11 mouse cellular contexts compared by ENCODE assay signal in the genomic region with DNA sequence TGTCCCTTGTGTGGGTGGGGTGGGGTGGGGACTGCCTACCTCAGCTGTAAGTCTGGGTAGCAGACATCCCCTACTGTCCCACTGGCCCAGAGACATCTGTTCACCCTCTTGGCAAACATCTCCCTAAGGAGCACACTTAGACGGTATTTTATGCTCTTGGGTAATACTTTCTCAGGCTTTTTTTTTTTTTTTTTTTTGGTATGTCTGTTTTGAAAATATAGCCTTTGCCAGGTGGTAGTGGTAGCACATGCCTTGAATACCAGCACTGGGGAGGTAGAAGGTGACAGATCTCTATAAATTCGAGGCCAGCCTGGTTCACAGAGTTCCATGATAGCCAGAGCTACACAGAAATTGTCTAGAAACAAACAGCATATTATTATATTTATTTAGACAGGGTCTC. TPM values are rescaled to one million over a fixed set of nuclear protein-coding genes. Genes with fewer than 3 reads are reported as not detected.
DNase-seq lines count a peak whose midpoint lies in the region; ATAC-seq lines count a peak whose summit lies in the region.
"Had no signal": no experiment of that assay in that cellular context is flagged by ENCODE, and none has a peak within 500 bp of the region (broad histone marks: within the 10 kb centered on the region; RNA-seq: fewer than 3 reads in every experiment).

No protein-coding gene starts in this region.

- peaks cover 46% of the 10 kb centered on the region for H3K36me3 ChIP-seq in heart, embryonic 13.5 days
- peaks cover 44% of the 10 kb centered on the region for H3K36me3 ChIP-seq in liver, embryonic 12.5 days
- H3K36me3 ChIP-seq in embryonic facial prominence, embryonic 13.5 days: peaks cover 48% of the 10 kb centered on the region
- peaks cover 41% of the 10 kb centered on the region for H3K36me3 ChIP-seq in liver, embryonic 15.5 days (replicated peaks)

- H3K4me2 ChIP-seq in heart, embryonic 13.5 days: no peak overlapping the region
- no peak overlapping the region for H3K4me2 ChIP-seq in liver, embryonic 12.5 days
- no peak overlapping the region for H3K4me2 ChIP-seq in embryonic facial prominence, embryonic 13.5 days
- H3K4me2 ChIP-seq in liver, embryonic 15.5 days: no peak overlapping the region; the same call in 1 of the 2 replicates

- no peak for DNase-seq in heart, adult 11 months
- DNase-seq in liver: no peak
- no peak for DNase-seq in embryo, embryonic 10.5 days (ENCODE audit: low spot score)
- DNase-seq in layer of hippocampus, adult 18-20 months (ENCODE audit: low spot score in 2 of 2): no peak
- DNase-seq: gastrocnemius, postnatal 14 days; lung, adult 18-20 months had no signal

- H3K27ac ChIP-seq in heart, embryonic 13.5 days (replicated peaks): peak overlapping the region; percentile 90
- H3K27ac ChIP-seq in liver, embryonic 12.5 days: peak overlapping the region; percentile 76
- H3K27ac ChIP-seq in embryonic facial prominence, embryonic 13.5 days: peak overlapping the region; percentile 51; the same call in 1 of the 2 replicates
- peak overlapping the region; percentile 84 for H3K27ac ChIP-seq in liver, embryonic 15.5 days (replicated peaks)

- H3K4me3 ChIP-seq in heart, embryonic 13.5 days: no peak overlapping the region
- no peak overlapping the region for H3K4me3 ChIP-seq in liver, embryonic 12.5 days
- H3K4me3 ChIP-seq in embryonic facial prominence, embryonic 13.5 days: no peak overlapping the region
- no peak overlapping the region for H3K4me3 ChIP-seq in liver, embryonic 15.5 days (replicated peaks)

- H3K9me3 ChIP-seq in heart, embryonic 13.5 days: no peaks in the 10 kb centered on the region
- no peaks in the 10 kb centered on the region for H3K9me3 ChIP-seq in liver, embryonic 12.5 days (replicated peaks)
- no peaks in the 10 kb centered on the region for H3K9me3 ChIP-seq in embryonic facial prominence, embryonic 13.5 days
- H3K9me3 ChIP-seq in liver, embryonic 15.5 days (replicated peaks): no peaks in the 10 kb centered on the region

- H3K4me1 ChIP-seq in heart, embryonic 13.5 days: peaks cover 61% of the 10 kb centered on the region
- H3K4me1 ChIP-seq in liver, embryonic 12.5 days: peaks cover 72% of the 10 kb centered on the region
- peaks cover 13% of the 10 kb centered on the region for H3K4me1 ChIP-seq in embryonic facial prominence, embryonic 13.5 days
- H3K4me1 ChIP-seq in liver, embryonic 15.5 days (replicated peaks): peaks cover 76% of the 10 kb centered on the region

- ATAC-seq in heart, embryonic 13.5 days (ENCODE audit: extremely low read depth, insufficient number of reproducible peaks, low FRiP score, low TSS enrichment): no peak
- no peak for ATAC-seq in liver, embryonic 12.5 days
- no peak for ATAC-seq in embryonic facial prominence, embryonic 13.5 days (ENCODE audit: insufficient number of reproducible peaks, insufficient read depth, low FRiP score, low TSS enrichment, low read depth)
- no peak for ATAC-seq in liver, embryonic 15.5 days (ENCODE audit: insufficient read depth)

- no peak overlapping the region for H3K9ac ChIP-seq in heart, embryonic 13.5 days
- H3K9ac ChIP-seq in liver, embryonic 12.5 days: no peak overlapping the region
- no peak overlapping the region for H3K9ac ChIP-seq in embryonic facial prominence, embryonic 13.5 days
- H3K9ac ChIP-seq in liver, embryonic 15.5 days: no peak overlapping the region

- WGBS in heart, embryonic 13.5 days: 49% methylated on average over 2 of the region's 2 CpGs
- 40% methylated on average over 2 of the region's 2 CpGs for WGBS in liver, embryonic 12.5 days (ENCODE audit: insufficient replicate concordance)
- WGBS in embryonic facial prominence, embryonic 13.5 days: 54% methylated on average over 2 of the region's 2 CpGs
- WGBS in liver, embryonic 15.5 days (ENCODE audit: insufficient replicate concordance): 40% methylated on average over 2 of the region's 2 CpGs

- H3K27me3 ChIP-seq in heart, embryonic 13.5 days (replicated peaks): no peaks in the 10 kb centered on the region
- H3K27me3 ChIP-seq in liver, embryonic 12.5 days (replicated peaks): no peaks in the 10 kb centered on the region
- no peaks in the 10 kb centered on the region for H3K27me3 ChIP-seq in embryonic facial prominence, embryonic 13.5 days
- no peaks in the 10 kb centered on the region for H3K27me3 ChIP-seq in liver, embryonic 15.5 days

RNA-seq across cellular contexts. Expression of a gene that starts 1.1 kb away (rescaled TPM):
- 169 and 182 TPM in 2 replicates for polyA plus RNA-seq in heart, embryonic 13.5 days (2015; fragmentation: Nextera tagmentation; extraction: Ambion mirVana)
- 72.3 and 73.6 TPM in 2 replicates for polyA plus RNA-seq in liver, embryonic 12.5 days (2016; fragmentation: Nextera tagmentation; extraction: Ambion mirVana)
- 153 TPM in 2 replicates for polyA plus RNA-seq in embryonic facial prominence, embryonic 13.5 days (2015; fragmentation: Nextera tagmentation; extraction: Ambion mirVana)
- polyA plus RNA-seq in liver, embryonic 15.5 days (2015; fragmentation: Nextera tagmentation; extraction: Ambion mirVana): 125 and 148 TPM in 2 replicates
- total RNA-seq in layer of hippocampus, adult 18-20 months (2021): 10 to 100 TPM; 63.1 to 71.0 TPM

RNA-seq across cellular contexts. Expression of a gene that starts 9.7 kb away (rescaled TPM):
- 4.3 and 5.6 TPM in 2 replicates for polyA plus RNA-seq in heart, embryonic 13.5 days (2015; fragmentation: Nextera tagmentation; extraction: Ambion mirVana)
- 2.7 and 3.6 TPM in 2 replicates for polyA plus RNA-seq in liver, embryonic 12.5 days (2016; fragmentation: Nextera tagmentation; extraction: Ambion mirVana)
- polyA plus RNA-seq in embryonic facial prominence, embryonic 13.5 days (2015; fragmentation: Nextera tagmentation; extraction: Ambion mirVana): 8.7 and 15.3 TPM in 2 replicates
- polyA plus RNA-seq in liver, embryonic 15.5 days (2015; fragmentation: Nextera tagmentation; extraction: Ambion mirVana): 4.8 and 6.4 TPM in 2 replicates
- total RNA-seq in layer of hippocampus, adult 18-20 months (2021): 1 to 10 TPM; 3.5 to 5.6 TPM

RNA-seq across cellular contexts. Expression of a gene that starts 15.6 kb away (rescaled TPM):
- 168 TPM in 2 replicates for polyA plus RNA-seq in heart, embryonic 13.5 days (2015; fragmentation: Nextera tagmentation; extraction: Ambion mirVana)
- 186 and 188 TPM in 2 replicates for polyA plus RNA-seq in liver, embryonic 12.5 days (2016; fragmentation: Nextera tagmentation; extraction: Ambion mirVana)
- polyA plus RNA-seq in embryonic facial prominence, embryonic 13.5 days (2015; fragmentation: Nextera tagmentation; extraction: Ambion mirVana): 301 and 303 TPM in 2 replicates
- polyA plus RNA-seq in liver, embryonic 15.5 days (2015; fragmentation: Nextera tagmentation; extraction: Ambion mirVana): 79.3 and 86.9 TPM in 2 replicates
- total RNA-seq in layer of hippocampus, adult 18-20 months (2021): 100 to 1,000 TPM; 407 to 414 TPM

RNA-seq across cellular contexts. Expression of a gene that starts 35.2 kb away (rescaled TPM):
- polyA plus RNA-seq in heart, embryonic 13.5 days (2015; fragmentation: Nextera tagmentation; extraction: Ambion mirVana): 2.7 and 3.6 TPM in 2 replicates
- 14.5 and 16.1 TPM in 2 replicates for polyA plus RNA-seq in liver, embryonic 12.5 days (2016; fragmentation: Nextera tagmentation; extraction: Ambion mirVana)
- polyA plus RNA-seq in embryonic facial prominence, embryonic 13.5 days (2015; fragmentation: Nextera tagmentation; extraction: Ambion mirVana): 2.6 and 4.1 TPM in 2 replicates
- 9.4 and 10.2 TPM in 2 replicates for polyA plus RNA-seq in liver, embryonic 15.5 days (2015; fragmentation: Nextera tagmentation; extraction: Ambion mirVana)
- total RNA-seq in layer of hippocampus, adult 18-20 months (2021): 1 to 10 TPM; 2.4 to 3.0 TPM

RNA-seq across cellular contexts. Expression of a gene that starts 39.7 kb away (rescaled TPM):
- polyA plus RNA-seq in heart, embryonic 13.5 days (2015; fragmentation: Nextera tagmentation; extraction: Ambion mirVana): 1.5 and 1.6 TPM in 2 replicates
- polyA plus RNA-seq in liver, embryonic 12.5 days (2016; fragmentation: Nextera tagmentation; extraction: Ambion mirVana): 0.25 TPM in 1 of 2 replicates, not detected in the other
- 25.5 and 29.4 TPM in 2 replicates for polyA plus RNA-seq in embryonic facial prominence, embryonic 13.5 days (2015; fragmentation: Nextera tagmentation; extraction: Ambion mirVana)
- 0.24 TPM in 1 of 2 replicates, not detected in the other for polyA plus RNA-seq in liver, embryonic 15.5 days (2015; fragmentation: Nextera tagmentation; extraction: Ambion mirVana)
- total RNA-seq in layer of hippocampus, adult 18-20 months (2021): not detected
- total RNA-seq: gastrocnemius, postnatal 14 days had no signal
- polyA plus RNA-seq: small intestine, adult 2 months had no signal
